Mouse (Mus musculus): ENCODE measurements around the gene Rassf10. TPM values are rescaled to one million over a fixed set of nuclear protein-coding genes. Genes with fewer than 3 reads are reported as not detected.

Gene Rassf10
- polyA plus RNA-seq, 1 experiment, result not detected

- H3K4me1 ChIP-seq (ENCODE audit: control insufficient read depth, insufficient read depth, insufficient read length, low read length), result no peaks in the 10 kb centered on the region
- H3K4me3 ChIP-seq (ENCODE audit: insufficient read depth, low read depth, low read length), result no peak overlapping the region
- H3K27ac ChIP-seq (replicated peaks; ENCODE audit: low read depth, low read length), result no peak overlapping the region
These were observed 10.7 kb upstream of the Rassf10 start for GRCm38 (mm10) chr7:112943056-112943455.

GRCm38 (mm10) chr7:112946706-112947105 is 7.1 kb upstream of the Rassf10 start:
- no peak overlapping the region for H3K27ac ChIP-seq (replicated peaks; ENCODE audit: low read depth, low read length)
- H3K4me3 ChIP-seq (ENCODE audit: insufficient read depth, low read depth, low read length), result no peak overlapping the region
- H3K4me1 ChIP-seq (ENCODE audit: control insufficient read depth, insufficient read depth, insufficient read length, low read length), result 0 out of 2 replicates have a peak, but pooled peaks cover 2% of the 10 kb centered on the region

- no peak overlapping the region for H3K27ac ChIP-seq (replicated peaks; ENCODE audit: low read depth, low read length)
- H3K4me1 ChIP-seq (ENCODE audit: control insufficient read depth, insufficient read depth, insufficient read length, low read length), result peaks cover under 1% of the 10 kb centered on the region; the same call in 1 of the 2 replicates
- H3K4me3 ChIP-seq (ENCODE audit: insufficient read depth, low read depth, low read length), result peak overlapping the region; percentile 65
These were observed 765 bp downstream of the Rassf10 start for GRCm38 (mm10) chr7:112954351-112955102.

- Histone ChIP-seq H3K4me1 (ENCODE audit: control insufficient read depth, insufficient read depth, insufficient read length, low read length) (no peaks in the 10 kb centered on the region; the same call in 1 of the 2 replicates), H3K4me3 (ENCODE audit: insufficient read depth, low read depth, low read length) (peak overlapping the region; percentile 65), H3K27ac (replicated peaks; ENCODE audit: low read depth, low read length) (peak overlapping the region; percentile 45)
These were observed 1.5 kb downstream of the Rassf10 start for GRCm38 (mm10) chr7:112955103-112955827.

GRCm38 (mm10) chr7:112955955-112956354 is 2.2 kb downstream of the Rassf10 start:
- Histone ChIP-seq H3K27ac (replicated peaks; ENCODE audit: low read depth, low read length) (peak overlapping the region; percentile 45; the same call in 1 of the 2 replicates), H3K4me3 (ENCODE audit: insufficient read depth, low read depth, low read length) (peak overlapping the region; percentile 65), H3K4me1 (ENCODE audit: control insufficient read depth, insufficient read depth, insufficient read length, low read length) (no peaks in the 10 kb centered on the region; the same call in 1 of the 2 replicates)

- H3K4me1 ChIP-seq (ENCODE audit: control insufficient read depth, insufficient read depth, insufficient read length, low read length), result no peaks in the 10 kb centered on the region; the same call in 1 of the 2 replicates
- H3K27ac ChIP-seq (replicated peaks; ENCODE audit: low read depth, low read length), result peak overlapping the region; percentile 67
- H3K4me3 ChIP-seq (ENCODE audit: insufficient read depth, low read depth, low read length), result peak overlapping the region; percentile 65
These were observed 3.2 kb downstream of the Rassf10 start for GRCm38 (mm10) chr7:112956961-112957360.

- Histone ChIP-seq H3K4me1 (ENCODE audit: control insufficient read depth, insufficient read depth, insufficient read length, low read length) (no peaks in the 10 kb centered on the region; the same call in 1 of the 2 replicates), H3K4me3 (ENCODE audit: insufficient read depth, low read depth, low read length) (no peak overlapping the region), H3K27ac (replicated peaks; ENCODE audit: low read depth, low read length) (no peak overlapping the region)
These were observed 3.9 kb downstream of the Rassf10 start for GRCm38 (mm10) chr7:112957630-112958029.

GRCm38 (mm10) chr7:112966382-112966781 is 12.6 kb downstream of the Rassf10 start:
- Histone ChIP-seq H3K4me3 (ENCODE audit: insufficient read depth, low read depth, low read length) (no peak overlapping the region), H3K27ac (replicated peaks; ENCODE audit: low read depth, low read length) (no peak overlapping the region), H3K4me1 (ENCODE audit: control insufficient read depth, insufficient read depth, insufficient read length, low read length) (no peaks in the 10 kb centered on the region)

GRCm38 (mm10) chr7:112966786-112967185 is 13.0 kb downstream of the Rassf10 start:
- Histone ChIP-seq H3K27ac (replicated peaks; ENCODE audit: low read depth, low read length) (no peak overlapping the region), H3K4me1 (ENCODE audit: control insufficient read depth, insufficient read depth, insufficient read length, low read length) (no peaks in the 10 kb centered on the region), H3K4me3 (ENCODE audit: insufficient read depth, low read depth, low read length) (no peak overlapping the region)

- no peak overlapping the region for H3K4me3 ChIP-seq (ENCODE audit: insufficient read depth, low read depth, low read length)
- no peak overlapping the region for H3K27ac ChIP-seq (replicated peaks; ENCODE audit: low read depth, low read length)
- 0 out of 2 replicates have a peak, but pooled peaks cover 2% of the 10 kb centered on the region for H3K4me1 ChIP-seq (ENCODE audit: control insufficient read depth, insufficient read depth, insufficient read length, low read length)
These were observed 29.6 kb downstream of the Rassf10 start for GRCm38 (mm10) chr7:112983316-112983715.

GRCm38 (mm10) chr7:112984704-112985577 is 31.2 kb downstream of the Rassf10 start:
- H3K4me3 ChIP-seq (ENCODE audit: insufficient read depth, low read depth, low read length), result no peak overlapping the region
- H3K27ac ChIP-seq (replicated peaks; ENCODE audit: low read depth, low read length), result no peak overlapping the region
- 0 out of 2 replicates have a peak, but pooled peaks cover 2% of the 10 kb centered on the region for H3K4me1 ChIP-seq (ENCODE audit: control insufficient read depth, insufficient read depth, insufficient read length, low read length)

GRCm38 (mm10) chr7:112985578-112985949 is 31.8 kb downstream of the Rassf10 start:
- Histone ChIP-seq H3K27ac (replicated peaks; ENCODE audit: low read depth, low read length) (no peak overlapping the region), H3K4me3 (ENCODE audit: insufficient read depth, low read depth, low read length) (no peak overlapping the region), H3K4me1 (ENCODE audit: control insufficient read depth, insufficient read depth, insufficient read length, low read length) (0 out of 2 replicates have a peak, but pooled peaks cover 2% of the 10 kb centered on the region)

GRCm38 (mm10) chr7:112992928-112993327 is 39.2 kb downstream of the Rassf10 start:
- H3K4me1 ChIP-seq (ENCODE audit: control insufficient read depth, insufficient read depth, insufficient read length, low read length), result no peaks in the 10 kb centered on the region
- H3K27ac ChIP-seq (replicated peaks; ENCODE audit: low read depth, low read length), result no peak overlapping the region
- H3K4me3 ChIP-seq (ENCODE audit: insufficient read depth, low read depth, low read length), result no peak overlapping the region

GRCm38 (mm10) chr7:113003565-113004255 is 49.9 kb downstream of the Rassf10 start:
- H3K4me3 ChIP-seq (ENCODE audit: insufficient read depth, low read depth, low read length), result no peak overlapping the region
- no peaks in the 10 kb centered on the region for H3K4me1 ChIP-seq (ENCODE audit: control insufficient read depth, insufficient read depth, insufficient read length, low read length)
- H3K27ac ChIP-seq (replicated peaks; ENCODE audit: low read depth, low read length), result no peak overlapping the region
